Mouse (Mus musculus): ENCODE measurements at regions not wholly inside any gene's neighbourhood (a gene's known extent, or its start where the extent isn't known, plus 50 kb on each side); places are given as distances from the start of the nearest gene placed in this dataset.

DNA sequence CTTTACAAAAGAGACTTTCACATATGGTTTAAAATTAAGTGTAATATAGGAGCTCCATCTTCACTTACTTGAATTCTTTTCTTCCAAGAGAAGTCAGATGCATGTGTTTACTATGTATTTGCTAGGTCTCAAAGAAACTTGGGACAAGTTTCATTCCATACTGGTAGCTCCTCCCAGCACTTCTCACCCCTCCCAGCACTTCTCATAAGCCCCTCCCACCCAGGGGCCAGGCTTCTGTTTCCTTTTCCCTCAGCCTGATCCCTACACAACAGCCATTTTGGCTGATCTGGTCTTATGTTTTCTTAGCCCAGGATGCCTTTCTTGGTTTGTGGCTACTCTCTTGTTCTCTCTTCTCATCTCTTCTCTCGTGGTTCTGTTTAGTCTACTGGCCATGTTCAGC is 76.2 kb upstream of the Tab2 start:
- H3K36me3 ChIP-seq (replicated peaks), result no peaks in the 10 kb centered on the region
- H3K27ac ChIP-seq (replicated peaks), result no peak overlapping the region
- WGBS, result 76% methylated on average over 1 of the region's 1 CpGs
- no peak for DNase-seq (ENCODE audit: low spot score)
- no peaks in the 10 kb centered on the region for H3K27me3 ChIP-seq (replicated peaks; ENCODE audit: low read depth, poor library complexity, severe bottlenecking)
- no peaks in the 10 kb centered on the region for H3K9me3 ChIP-seq
- peaks cover 16% of the 10 kb centered on the region for H3K4me1 ChIP-seq
- H3K4me3 ChIP-seq, result no peak overlapping the region

GRCm38 (mm10) chr10:8028840-8029239 is 72.8 kb upstream of the Tab2 start:
- 80% methylated on average over 2 of the region's 2 CpGs for WGBS
- Histone ChIP-seq H3K4me3 (no peak overlapping the region), H3K36me3 (replicated peaks) (no peaks in the 10 kb centered on the region), H3K9me3 (no peaks in the 10 kb centered on the region), H3K4me1 (peaks cover 14% of the 10 kb centered on the region), H3K27ac (replicated peaks) (no peak overlapping the region), H3K27me3 (replicated peaks; ENCODE audit: low read depth, poor library complexity, severe bottlenecking) (no peaks in the 10 kb centered on the region)
- DNase-seq (ENCODE audit: low spot score), result no peak

- Histone ChIP-seq H3K27me3 (replicated peaks; ENCODE audit: low read depth, poor library complexity, severe bottlenecking) (no peaks in the 10 kb centered on the region), H3K9me3 (no peaks in the 10 kb centered on the region), H3K36me3 (replicated peaks) (no peaks in the 10 kb centered on the region), H3K4me1 (peaks cover 14% of the 10 kb centered on the region), H3K4me3 (no peak overlapping the region), H3K27ac (replicated peaks) (no peak overlapping the region)
- no peak for DNase-seq (ENCODE audit: low spot score)
- WGBS, result 67% methylated on average over 6 of the region's 6 CpGs
Observed at GRCm38 (mm10) chr10:8027023-8027422, 71.0 kb upstream of the Tab2 start.

- H3K27ac ChIP-seq (replicated peaks), result no peak overlapping the region
- no peaks in the 10 kb centered on the region for H3K9me3 ChIP-seq
- no peaks in the 10 kb centered on the region for H3K27me3 ChIP-seq (replicated peaks; ENCODE audit: low read depth, poor library complexity, severe bottlenecking)
- 92% methylated on average over 2 of the region's 2 CpGs for WGBS
- peaks cover 10% of the 10 kb centered on the region for H3K4me1 ChIP-seq
- DNase-seq (ENCODE audit: low spot score), result no peak
- no peaks in the 10 kb centered on the region for H3K36me3 ChIP-seq (replicated peaks)
- no peak overlapping the region for H3K4me3 ChIP-seq
Observed at GRCm38 (mm10) chr10:8023741-8024140, 67.7 kb upstream of the Tab2 start.

DNA sequence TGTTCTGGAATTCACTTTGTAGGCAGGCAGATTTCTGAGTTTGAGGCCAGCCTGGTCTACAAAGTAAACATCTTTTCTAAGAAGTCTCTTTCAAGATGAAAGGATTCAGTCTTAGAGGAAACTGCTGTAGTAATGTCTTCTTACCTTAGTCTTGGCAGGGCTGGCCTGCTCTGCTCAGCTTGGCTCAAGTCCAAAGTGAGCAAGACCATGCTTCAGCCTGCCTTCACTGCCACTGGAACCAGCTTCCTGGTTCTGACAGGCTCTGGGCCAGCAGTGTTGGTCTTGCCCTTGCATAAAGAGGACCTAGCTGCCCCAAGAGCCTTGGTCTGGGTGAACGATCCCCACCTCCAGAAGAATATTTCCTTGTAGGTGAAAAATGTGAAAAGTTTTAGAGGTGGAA is 65.9 kb upstream of the Tab2 start:
- Histone ChIP-seq H3K36me3 (replicated peaks) (no peaks in the 10 kb centered on the region), H3K4me3 (no peak overlapping the region), H3K4me1 (no peaks in the 10 kb centered on the region; the same call in 1 of the 2 replicates), H3K27me3 (replicated peaks; ENCODE audit: low read depth, poor library complexity, severe bottlenecking) (no peaks in the 10 kb centered on the region), H3K9me3 (no peaks in the 10 kb centered on the region), H3K27ac (replicated peaks) (no peak overlapping the region)
- DNase-seq (ENCODE audit: low spot score), result no peak
- WGBS, result 94% methylated on average over 1 of the region's 1 CpGs

- Histone ChIP-seq H3K27ac (replicated peaks) (no peak overlapping the region), H3K9me3 (no peaks in the 10 kb centered on the region), H3K36me3 (replicated peaks) (no peaks in the 10 kb centered on the region), H3K27me3 (replicated peaks; ENCODE audit: low read depth, poor library complexity, severe bottlenecking) (no peaks in the 10 kb centered on the region), H3K4me1 (no peaks in the 10 kb centered on the region), H3K4me3 (no peak overlapping the region)
- WGBS, result 73% methylated on average over 4 of the region's 4 CpGs
- DNase-seq (ENCODE audit: low spot score), result no peak
Observed at GRCm38 (mm10) chr10:8020916-8021705, 65.1 kb upstream of the Tab2 start.

DNA sequence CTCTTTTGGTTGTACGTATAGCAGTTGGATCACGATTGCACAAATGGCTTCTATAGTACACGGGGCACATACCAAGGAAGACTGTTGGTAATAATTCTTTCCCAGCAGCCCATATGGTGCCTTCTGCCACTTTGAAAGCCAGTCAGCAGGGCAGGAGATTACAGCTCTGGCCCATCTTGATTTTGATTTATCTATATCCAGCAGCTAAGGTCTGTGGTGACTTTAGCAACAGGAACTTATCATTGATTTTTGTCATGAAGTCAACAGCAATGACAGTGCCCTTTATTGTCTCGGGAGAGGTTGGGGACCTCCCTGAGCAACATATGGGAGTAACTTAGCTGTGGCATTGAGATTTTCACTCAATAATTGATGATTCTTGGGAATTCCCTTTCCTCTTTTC is 64.1 kb upstream of the Tab2 start:
- H3K4me1 ChIP-seq, result no peaks in the 10 kb centered on the region
- no peak for DNase-seq (ENCODE audit: low spot score)
- no peak overlapping the region for H3K27ac ChIP-seq (replicated peaks)
- H3K36me3 ChIP-seq (replicated peaks), result no peaks in the 10 kb centered on the region
- H3K9me3 ChIP-seq, result no peaks in the 10 kb centered on the region
- 88% methylated on average over 4 of the region's 4 CpGs for WGBS
- no peak overlapping the region for H3K4me3 ChIP-seq
- no peaks in the 10 kb centered on the region for H3K27me3 ChIP-seq (replicated peaks; ENCODE audit: low read depth, poor library complexity, severe bottlenecking)

GRCm38 (mm10) chr10:8018229-8019026 is 62.4 kb upstream of the Tab2 start:
- H3K4me1 ChIP-seq, result 0 out of 2 replicates have a peak, but pooled peaks cover 4% of the 10 kb centered on the region
- no peak for DNase-seq (ENCODE audit: low spot score)
- H3K9me3 ChIP-seq, result no peaks in the 10 kb centered on the region
- H3K36me3 ChIP-seq (replicated peaks), result no peaks in the 10 kb centered on the region
- H3K27me3 ChIP-seq (replicated peaks; ENCODE audit: low read depth, poor library complexity, severe bottlenecking), result no peaks in the 10 kb centered on the region
- H3K4me3 ChIP-seq, result no peak overlapping the region
- no peak overlapping the region for H3K27ac ChIP-seq (replicated peaks)

DNA sequence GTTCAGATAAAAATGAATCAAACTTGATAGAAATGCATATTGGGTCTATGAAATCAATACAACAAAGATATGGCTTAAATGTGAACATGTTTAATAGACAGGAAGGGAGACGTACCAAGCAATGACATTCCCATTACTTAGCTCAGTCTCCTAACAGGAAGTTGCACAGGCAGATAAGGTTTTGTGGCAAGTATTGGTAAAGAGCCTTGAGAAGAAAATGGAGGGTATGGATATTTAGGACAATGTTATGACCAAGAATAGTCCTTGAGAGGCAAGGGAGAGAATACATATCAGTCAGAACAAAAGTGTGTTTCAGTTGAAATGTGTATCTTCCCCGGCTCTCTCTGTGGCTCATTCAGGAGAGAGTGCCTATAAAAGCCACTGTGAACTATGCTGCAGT is 60.7 kb upstream of the Tab2 start:
- Histone ChIP-seq H3K9me3 (no peaks in the 10 kb centered on the region), H3K36me3 (replicated peaks) (no peaks in the 10 kb centered on the region), H3K27ac (replicated peaks) (no peak overlapping the region), H3K27me3 (replicated peaks; ENCODE audit: low read depth, poor library complexity, severe bottlenecking) (no peaks in the 10 kb centered on the region), H3K4me1 (peaks cover 6% of the 10 kb centered on the region; the same call in 1 of the 2 replicates), H3K4me3 (no peak overlapping the region)
- 94% methylated on average over 2 of the region's 2 CpGs for WGBS
- no peak for DNase-seq (ENCODE audit: low spot score)

GRCm38 (mm10) chr10:8011744-8012143 is 55.7 kb upstream of the Tab2 start:
- no peaks in the 10 kb centered on the region for H3K36me3 ChIP-seq (replicated peaks)
- H3K4me3 ChIP-seq, result no peak overlapping the region
- no peak for DNase-seq (ENCODE audit: low spot score)
- H3K27me3 ChIP-seq (replicated peaks; ENCODE audit: low read depth, poor library complexity, severe bottlenecking), result no peaks in the 10 kb centered on the region
- H3K27ac ChIP-seq (replicated peaks), result no peak overlapping the region
- no peaks in the 10 kb centered on the region for H3K9me3 ChIP-seq
- 45% methylated on average over 4 of the region's 4 CpGs for WGBS
- peaks cover 16% of the 10 kb centered on the region for H3K4me1 ChIP-seq

- DNase-seq (ENCODE audit: low spot score), result no peak
- 86% methylated on average over 9 of the region's 9 CpGs for WGBS
- Histone ChIP-seq H3K27ac (replicated peaks) (no peak overlapping the region), H3K4me1 (peaks cover 16% of the 10 kb centered on the region), H3K27me3 (replicated peaks; ENCODE audit: low read depth, poor library complexity, severe bottlenecking) (no peaks in the 10 kb centered on the region), H3K4me3 (no peak overlapping the region), H3K36me3 (replicated peaks) (no peaks in the 10 kb centered on the region), H3K9me3 (no peaks in the 10 kb centered on the region)
Observed at GRCm38 (mm10) chr10:8011138-8011537, 55.1 kb upstream of the Tab2 start.

DNA sequence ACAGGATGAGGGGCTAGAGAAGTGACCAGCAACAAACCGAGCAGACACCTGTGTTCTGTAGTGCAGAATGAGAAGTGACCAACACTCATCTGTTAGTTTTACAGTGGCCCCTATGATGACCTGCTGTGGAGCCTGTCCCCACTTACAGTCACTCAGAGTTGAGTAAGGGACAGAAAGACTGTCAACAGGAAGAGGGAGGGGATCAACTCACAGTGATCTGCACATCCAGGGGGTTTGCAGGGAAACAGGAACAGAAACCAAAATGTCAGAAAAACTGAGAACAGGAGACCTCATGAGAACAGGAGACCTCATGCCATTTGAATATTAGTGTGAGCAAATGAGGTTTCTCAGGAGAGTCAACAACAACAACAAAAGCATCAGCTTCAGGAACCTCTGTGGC is 53.8 kb upstream of the Tab2 start:
- Histone ChIP-seq H3K4me3 (no peak overlapping the region), H3K27me3 (replicated peaks; ENCODE audit: low read depth, poor library complexity, severe bottlenecking) (no peaks in the 10 kb centered on the region), H3K4me1 (peaks cover 14% of the 10 kb centered on the region), H3K36me3 (replicated peaks) (no peaks in the 10 kb centered on the region), H3K9me3 (no peaks in the 10 kb centered on the region), H3K27ac (replicated peaks) (no peak overlapping the region)
- no peak for DNase-seq (ENCODE audit: low spot score)
- 88% methylated on average over 1 of the region's 1 CpGs for WGBS

DNA sequence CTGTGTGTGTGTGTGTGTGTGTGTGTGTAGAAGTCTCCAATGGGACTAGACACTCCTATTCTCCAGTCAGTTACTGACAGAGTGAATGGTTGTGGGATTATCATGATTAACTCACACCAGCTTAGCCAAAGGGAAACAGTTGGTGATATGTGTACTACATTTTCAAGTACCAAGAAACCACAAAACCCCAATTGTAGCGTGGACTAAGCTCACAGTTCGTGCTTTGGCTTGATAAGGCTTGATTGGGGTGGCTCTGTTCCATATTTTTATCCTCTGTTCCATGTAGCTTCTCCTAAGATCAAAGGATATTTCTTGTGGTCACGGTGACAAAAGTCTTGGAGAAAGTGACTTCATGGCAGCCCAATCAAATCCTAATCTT is 51.9 kb upstream of the Tab2 start:
- H3K27me3 ChIP-seq (replicated peaks; ENCODE audit: low read depth, poor library complexity, severe bottlenecking), result no peaks in the 10 kb centered on the region
- DNase-seq (ENCODE audit: low spot score), result no peak
- peaks cover 12% of the 10 kb centered on the region for H3K4me1 ChIP-seq
- no peak overlapping the region for H3K4me3 ChIP-seq
- no peak overlapping the region for H3K27ac ChIP-seq (replicated peaks)
- H3K9me3 ChIP-seq, result no peaks in the 10 kb centered on the region
- H3K36me3 ChIP-seq (replicated peaks), result no peaks in the 10 kb centered on the region
- 79% methylated on average over 3 of the region's 3 CpGs for WGBS

Data from embryonic facial prominence, embryonic 10.5 days (tissue).